Mouse (Mus musculus) heart, postnatal 0 days (tissue): ENCODE measurements at regions not wholly inside any gene's neighbourhood (a gene's known extent, or its start where the extent isn't known, plus 50 kb on each side); places are given as distances from the start of the nearest gene placed in this dataset.

Source experiments
- CTCF ChIP-seq: IDR thresholded peaks from 2 replicates; pipeline ENCODE4 v1.5.1; 2016; ENCODE audit warnings: antibody characterized with exemption, control low read depth, low read depth
- EP300 ChIP-seq: IDR thresholded peaks from 2 replicates; pipeline ENCODE4 v1.6.1; 2016; ENCODE audit warnings: antibody characterized with exemption, low read depth

DNA sequence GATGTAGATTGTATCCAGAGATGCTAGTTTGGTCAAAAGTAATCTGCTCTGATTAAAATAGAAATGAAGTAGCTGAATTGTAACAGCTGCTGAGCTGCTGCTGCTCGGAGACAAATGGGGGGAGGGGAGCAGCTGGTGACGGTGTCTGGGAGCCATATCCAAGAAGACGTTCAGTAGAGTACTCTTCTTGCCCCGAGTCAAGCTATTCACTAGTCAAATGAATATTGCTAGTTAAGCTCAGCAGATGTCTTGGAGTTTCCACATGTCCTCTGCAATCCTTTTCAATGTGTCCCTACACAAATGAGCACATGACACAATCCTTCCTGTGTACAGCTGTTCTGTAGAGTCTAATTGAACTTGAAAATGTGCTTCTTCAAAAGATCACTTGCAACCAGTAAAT lies 71.7 kb downstream of the Tex35 start:
- TF ChIP-seq EP300, result no peak
- TF ChIP-seq CTCF, result no peak
